Mouse (Mus musculus) gastrocnemius, postnatal 14 days (tissue): ENCODE measurements at regions not wholly inside any gene's neighbourhood (a gene's known extent, or its start where the extent isn't known, plus 50 kb on each side); places are given as distances from the start of the nearest gene placed in this dataset.
A peak's percentile ranks its signal among the peaks of the same experiment; 100 is the strongest.

Experiments
- DNase-seq: peaks from one replicate; pipeline ENCODE4 v3.0.0; 2021; ENCODE audit warnings: mixed read lengths
- intact Hi-C: fragments of 180-260 bp; cut with DNase I; formaldehyde crosslinking; loops from one replicate; pipeline ENCODE4 v1.15.1; 2025; ENCODE audit warnings: low total_unique reads

GRCm38 (mm10) chr4:91071263-91071662 is 329.3 kb downstream of the Elavl2 start:
- intact Hi-C loops, result no loop called here
- DNase-seq, result no peak

DNA sequence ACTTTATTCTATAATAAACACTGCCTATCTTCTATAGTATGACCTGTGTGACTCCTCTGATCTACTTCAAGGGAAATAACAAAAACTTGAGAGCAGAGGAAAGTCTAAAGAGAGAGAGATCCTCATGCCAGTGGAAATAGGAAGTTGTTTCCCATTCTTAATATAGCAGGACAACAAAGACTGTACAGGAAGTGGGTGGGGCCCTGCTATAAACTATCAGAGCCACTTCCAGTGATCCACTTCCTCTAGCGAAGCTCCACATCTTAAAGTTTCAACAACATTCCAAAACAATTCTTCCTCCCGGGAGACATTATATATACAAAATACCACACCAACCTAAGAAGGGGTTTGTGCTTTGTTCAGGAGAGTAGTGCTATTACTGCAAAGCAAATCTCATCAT is 339.7 kb downstream of the Elavl2 start:
- no peak for DNase-seq
- intact Hi-C loops, result no loop called here

- no peak for DNase-seq
- intact Hi-C loops, result no loop called here
Observed at GRCm38 (mm10) chr4:91051913-91052312, 348.7 kb downstream of the Elavl2 start.

- intact Hi-C loops, result no loop called here
- DNase-seq, result no peak
Observed at GRCm38 (mm10) chr4:91029462-91029861, 371.1 kb downstream of the Elavl2 start.

DNA sequence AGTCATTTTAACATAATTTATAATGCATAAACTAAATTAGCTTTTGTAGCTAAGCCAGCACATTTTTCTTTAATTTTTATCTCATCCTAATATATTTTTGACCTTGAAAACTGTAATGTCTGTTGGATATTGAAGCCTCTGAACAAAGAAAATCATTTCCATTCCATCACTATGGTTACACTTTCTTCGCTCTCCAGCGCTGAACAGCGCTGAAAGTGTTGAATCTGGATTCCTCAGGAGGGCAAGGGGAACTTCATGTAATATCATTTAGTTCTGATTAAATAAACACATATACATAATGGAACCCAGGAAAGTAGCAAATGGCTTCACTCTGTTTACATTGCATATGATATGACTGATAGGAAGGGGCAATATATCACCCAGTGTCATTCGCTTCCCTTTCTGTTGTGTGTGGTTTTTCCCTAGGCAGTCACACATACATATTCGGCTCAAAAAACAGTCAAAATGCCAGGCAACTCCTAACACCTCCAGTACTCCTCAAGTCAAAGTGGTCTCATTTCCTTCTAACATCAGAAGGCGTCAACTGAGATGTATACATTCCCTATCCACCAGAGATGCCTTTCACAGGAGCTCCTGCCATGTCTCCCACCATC is 372.5 kb downstream of the Elavl2 start:
- intact Hi-C loops, result no loop called here
- no peak for DNase-seq

GRCm38 (mm10) chr4:90996388-90997092 is 404.0 kb downstream of the Elavl2 start:
- intact Hi-C loops, result no loop called here
- DNase-seq, result no peak

- no peak for DNase-seq
- intact Hi-C loops, result no loop called here
Observed at GRCm38 (mm10) chr4:90964658-90965057, 435.9 kb downstream of the Elavl2 start.

DNA sequence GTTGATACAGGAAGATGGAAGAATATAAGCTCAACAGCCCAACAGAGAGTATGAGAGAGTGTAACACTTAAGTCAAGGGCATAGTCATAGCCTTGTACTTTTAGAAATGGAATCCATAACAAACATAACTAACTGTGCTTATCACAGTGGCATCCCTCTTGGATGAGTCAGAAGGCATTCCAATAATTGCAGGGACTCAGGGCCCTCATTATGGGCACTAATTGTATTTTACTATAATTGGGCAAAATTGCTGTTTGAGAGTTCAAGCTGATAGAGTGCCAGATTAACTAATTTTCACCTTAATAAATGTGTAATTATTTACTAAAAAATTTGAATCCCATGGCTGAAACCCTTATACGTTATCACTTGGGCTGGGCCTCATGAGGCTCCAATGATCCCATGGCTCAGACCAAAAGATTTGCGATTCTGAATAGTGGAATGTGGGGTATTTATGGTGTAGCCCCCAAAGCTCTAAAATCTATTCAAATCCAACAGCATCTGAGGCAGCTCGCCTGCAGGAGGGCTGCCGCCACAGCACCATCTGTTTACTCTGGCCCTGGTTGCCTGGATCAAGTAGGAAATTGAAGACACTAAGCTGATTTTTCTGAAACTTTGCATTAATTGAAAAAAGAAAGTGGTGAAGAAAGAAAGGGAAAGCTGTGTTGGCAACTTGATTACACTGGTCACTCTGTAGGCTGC is 456.7 kb downstream of the Elavl2 start:
- intact Hi-C loops, result no loop called here
- DNase-seq, result no peak

GRCm38 (mm10) chr4:90917312-90918107 is 483.1 kb downstream of the Elavl2 start:
- no peak for DNase-seq
- intact Hi-C loops, result no loop called here

DNA sequence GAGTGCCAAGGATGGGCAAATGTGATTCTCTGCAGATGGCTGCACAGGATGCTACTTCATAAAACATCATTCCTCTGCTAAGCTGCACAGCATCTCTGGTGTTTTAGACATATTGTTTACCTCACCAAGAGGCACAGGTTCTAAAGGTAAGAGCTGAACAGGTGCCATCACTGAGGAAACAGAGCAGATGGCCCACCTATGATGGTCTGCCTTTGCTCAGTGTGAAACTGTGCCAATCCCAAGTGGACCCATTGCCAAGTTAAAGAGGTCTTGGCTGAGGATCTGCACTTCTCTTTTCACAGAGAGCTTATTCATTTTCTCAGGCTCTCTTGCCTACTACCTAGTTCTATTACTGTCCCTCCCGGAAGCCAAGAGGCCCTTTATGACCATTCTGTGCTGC is 494.3 kb downstream of the Elavl2 start:
- DNase-seq, result no peak
- intact Hi-C loops, result no loop called here

GRCm38 (mm10) chr4:90868209-90868608 is 532.4 kb downstream of the Elavl2 start:
- intact Hi-C loops, result no loop called here
- no peak for DNase-seq

- intact Hi-C loops, result no loop called here
- peak; percentile 4 for DNase-seq
Observed at GRCm38 (mm10) chr4:90860854-90861253, 539.7 kb downstream of the Elavl2 start.

GRCm38 (mm10) chr4:90839804-90840203 is 560.8 kb downstream of the Elavl2 start:
- DNase-seq, result no peak
- intact Hi-C loops, result no loop called here

- DNase-seq, result no peak
- intact Hi-C loops, result no loop called here
Observed at GRCm38 (mm10) chr4:90799078-90799477, 580.5 kb downstream of the Zfp352 start.

DNA sequence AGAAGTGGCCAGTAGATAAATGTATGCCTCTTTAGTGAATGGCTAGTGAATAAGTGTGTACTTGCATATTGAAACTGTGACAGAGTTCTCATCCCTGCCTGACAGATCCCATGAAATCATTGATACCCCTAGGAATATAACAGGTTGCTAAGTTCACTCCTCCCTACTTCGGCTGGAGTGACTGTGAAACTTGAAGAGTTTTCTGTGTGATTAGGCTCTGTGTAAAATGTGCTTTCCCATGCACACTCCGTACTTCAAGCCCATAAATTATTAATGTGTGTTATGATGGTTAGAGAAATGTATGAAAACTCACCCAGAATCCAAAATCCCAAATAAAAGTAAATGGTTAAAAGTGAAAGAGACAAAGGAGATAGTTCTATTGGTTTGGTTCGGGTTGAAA is 580.0 kb downstream of the Zfp352 start:
- DNase-seq, result no peak
- intact Hi-C loops, result no loop called here

DNA sequence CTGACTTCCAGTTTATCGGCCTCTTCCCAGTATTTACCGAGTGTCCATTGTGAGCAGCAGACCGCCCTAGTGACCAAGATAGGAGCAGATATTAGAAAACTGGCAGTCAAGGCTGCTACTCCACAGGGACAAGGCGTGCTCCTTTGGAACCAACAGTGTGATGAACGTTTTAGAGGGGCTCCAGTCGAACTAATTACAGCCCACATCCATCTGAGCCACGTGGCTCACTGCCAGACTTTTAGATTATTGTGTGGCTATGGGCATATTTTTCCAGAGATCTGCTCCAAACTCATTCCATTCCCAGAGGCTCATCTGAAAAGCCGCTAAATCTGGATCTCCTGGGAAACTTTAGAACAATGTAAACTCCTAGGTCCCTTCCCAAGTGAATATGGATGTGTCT is 578.9 kb downstream of the Zfp352 start:
- no peak for DNase-seq
- intact Hi-C loops, result no loop called here
